Mouse (Mus musculus) neural tube, embryonic 13.5 days (tissue): ENCODE measurements around the gene Dnph1. TPM values are rescaled to one million over a fixed set of nuclear protein-coding genes. Genes with fewer than 3 reads are reported as not detected.
"Not testable (repeated sequence)": the region's sequence is repeated elsewhere in the genome, so short reads cannot be mapped to it uniquely, and the experiment has no call there.

Experiments used
- ATAC-seq: fragments of 200-750 bp; cut with Nextera tagmentation; 2 replicates; pipeline ENCODE4 v1.8.0; 2017; ENCODE audit warnings: low read depth, mild to moderate bottlenecking, moderate TSS enrichment, moderate library complexity
- H3K27ac ChIP-seq: fragments of 300-500 bp; sonication (generic); replicated peaks from 2 replicates; pipeline ENCODE4 v1.5.1; 2015; ENCODE audit warnings: moderate library complexity, mild to moderate bottlenecking, inconsistent platforms
- H3K27me3 ChIP-seq: fragments of 300-500 bp; sonication (generic); 2 replicates; pipeline ENCODE4 v1.6.1; 2015; ENCODE audit warnings: mild to moderate bottlenecking, inconsistent platforms
- H3K36me3 ChIP-seq: fragments of 300-500 bp; sonication (generic); 2 replicates; pipeline ENCODE4 v1.6.1; 2015; ENCODE audit warnings: mild to moderate bottlenecking, inconsistent platforms
- H3K4me1 ChIP-seq: fragments of 300-500 bp; sonication (generic); replicated peaks from 2 replicates; pipeline ENCODE4 v1.6.1; 2015; ENCODE audit warnings: inconsistent platforms
- H3K4me2 ChIP-seq: fragments of 300-500 bp; sonication (generic); 2 replicates; pipeline ENCODE4 v1.6.1; 2015; ENCODE audit warnings: inconsistent platforms, mild to moderate bottlenecking, moderate library complexity
- H3K4me3 ChIP-seq: fragments of 300-500 bp; sonication (generic); 2 replicates; pipeline ENCODE4 v1.5.1; 2015; ENCODE audit warnings: mild to moderate bottlenecking, inconsistent platforms
- H3K9ac ChIP-seq: fragments of 300-500 bp; sonication (generic); 2 replicates; pipeline ENCODE4 v1.6.1; 2015; ENCODE audit warnings: moderate library complexity, mild to moderate bottlenecking, inconsistent platforms
- H3K9me3 ChIP-seq: fragments of 300-500 bp; sonication (generic); 2 replicates; pipeline ENCODE4 v1.6.1; 2016; ENCODE audit warnings: inconsistent platforms
- WGBS: fragments of 180-500 bp; shearing (Covaris S2); methylation state at CpG from one replicate; pipeline ENCODE4 v1.1.7; 2015; 5-methylcytosine and 5-hydroxymethylcytosine counted together
- polyA plus RNA-seq: library from polyadenylated mRNA; unstranded; fragments of >200 nt; fragmentation: Nextera tagmentation; extraction: Ambion mirVana; gene quantifications from 2 replicates; pipeline ENCODE4 v1.2.1, GENCODE M21; 2015

Gene Dnph1
- polyA plus RNA-seq, 1 experiment from 2014 or later = 19.0 TPM

DNA sequence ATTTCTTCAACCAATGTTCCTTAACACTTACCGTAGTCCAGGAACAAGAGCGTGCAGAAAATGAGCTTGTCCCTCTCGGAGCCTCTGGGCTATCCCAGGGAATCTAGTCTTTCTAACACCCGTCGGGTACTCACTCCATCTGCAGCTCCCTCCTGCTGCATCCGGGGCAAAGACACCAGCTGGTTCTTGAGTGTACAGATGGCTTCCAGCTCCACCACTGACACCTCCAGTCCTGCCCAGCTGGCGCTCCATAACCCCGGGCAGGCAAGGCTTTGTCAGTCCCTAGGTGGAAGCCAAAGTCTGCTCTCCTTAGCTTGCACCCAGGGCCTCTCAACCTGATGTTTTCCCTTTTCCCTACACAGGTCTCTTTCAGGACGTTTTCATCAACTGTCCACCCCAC, 28.7 kb upstream of the Dnph1 start:
- Histone ChIP-seq H3K4me1 (no peaks in the 10 kb centered on the region; the same call in 1 of the 2 replicates), H3K4me2 (no peak overlapping the region), H3K4me3 (no peak overlapping the region), H3K36me3 (peaks cover 89% of the 10 kb centered on the region), H3K27me3 (no peaks in the 10 kb centered on the region; the same call in 1 of the 2 replicates), H3K9me3 (no peaks in the 10 kb centered on the region), H3K9ac (no peak overlapping the region), H3K27ac (no peak overlapping the region)
- no peak for ATAC-seq
- WGBS = 69% methylated on average over 9 of the region's 9 CpGs

DNA sequence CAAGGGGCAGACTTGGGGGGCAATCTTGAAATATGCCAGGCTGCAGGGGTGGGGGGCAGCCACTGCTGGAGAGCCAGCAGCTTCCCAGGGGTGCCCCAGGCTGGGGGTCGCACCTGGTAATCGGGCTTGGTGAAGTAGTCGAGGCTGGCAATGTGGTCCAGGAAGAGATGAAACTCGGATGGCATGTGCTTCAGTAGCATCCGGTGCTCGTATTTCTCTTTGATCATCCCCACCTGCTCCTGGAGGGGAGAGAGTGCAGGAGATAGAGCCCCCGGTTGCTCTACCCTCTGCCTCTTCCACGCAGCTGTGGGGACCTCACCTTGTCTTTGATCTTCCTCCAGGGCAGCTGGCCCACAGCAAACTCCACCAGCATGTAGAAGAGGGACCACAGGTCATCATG, 19.9 kb upstream of the Dnph1 start:
- H3K36me3 ChIP-seq = peaks cover 95% of the 10 kb centered on the region
- ATAC-seq = no peak
- 81% methylated on average over 8 of the region's 8 CpGs for WGBS
- no peak overlapping the region for H3K4me2 ChIP-seq
- H3K4me1 ChIP-seq = no peaks in the 10 kb centered on the region
- H3K9ac ChIP-seq = no peak overlapping the region
- no peaks in the 10 kb centered on the region for H3K9me3 ChIP-seq
- no peak overlapping the region for H3K27ac ChIP-seq
- H3K27me3 ChIP-seq = no peaks in the 10 kb centered on the region
- H3K4me3 ChIP-seq = no peak overlapping the region

DNA sequence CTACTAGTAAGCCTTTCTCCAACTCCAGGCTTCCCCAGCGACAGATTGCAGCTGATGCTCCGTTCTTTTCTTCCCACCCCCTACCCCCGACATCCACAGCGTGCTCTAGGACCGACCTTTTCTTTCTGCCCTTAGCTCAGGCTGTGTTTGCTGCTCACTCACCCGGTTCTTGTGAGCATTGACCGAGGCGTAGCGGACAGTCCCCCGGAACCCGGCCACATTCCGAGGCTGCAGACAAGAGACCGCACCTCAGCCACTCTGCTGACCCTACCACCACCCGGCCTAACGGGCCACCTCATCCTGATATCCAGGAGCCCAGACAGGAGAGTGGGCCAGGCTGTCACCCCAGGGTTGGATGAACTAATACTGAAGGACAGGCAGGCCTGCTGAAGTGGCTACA, 19.2 kb upstream of the Dnph1 start:
- no peak overlapping the region for H3K27ac ChIP-seq
- no peak overlapping the region for H3K4me3 ChIP-seq
- H3K36me3 ChIP-seq = peaks cover 94% of the 10 kb centered on the region
- WGBS = 81% methylated on average over 15 of the region's 15 CpGs
- no peaks in the 10 kb centered on the region for H3K4me1 ChIP-seq
- H3K4me2 ChIP-seq = no peak overlapping the region
- H3K9me3 ChIP-seq = no peaks in the 10 kb centered on the region
- no peaks in the 10 kb centered on the region for H3K27me3 ChIP-seq
- ATAC-seq = no peak
- no peak overlapping the region for H3K9ac ChIP-seq

GRCm38 (mm10) chr17:46483561-46484001, 12.9 kb upstream of the Dnph1 start:
- H3K4me3 ChIP-seq = peak overlapping the region; percentile 40
- peak overlapping the region; percentile 77 for H3K4me2 ChIP-seq
- H3K4me1 ChIP-seq = peaks cover 48% of the 10 kb centered on the region
- H3K27ac ChIP-seq = peak overlapping the region; percentile 65
- peaks cover 35% of the 10 kb centered on the region for H3K36me3 ChIP-seq
- WGBS = 2% methylated on average over 16 of the region's 16 CpGs
- ATAC-seq = peak; percentile 28; the same call in 1 of the 2 replicates
- H3K27me3 ChIP-seq = peaks cover 19% of the 10 kb centered on the region
- H3K9me3 ChIP-seq = no peaks in the 10 kb centered on the region
- peak overlapping the region; percentile 73 for H3K9ac ChIP-seq

DNA sequence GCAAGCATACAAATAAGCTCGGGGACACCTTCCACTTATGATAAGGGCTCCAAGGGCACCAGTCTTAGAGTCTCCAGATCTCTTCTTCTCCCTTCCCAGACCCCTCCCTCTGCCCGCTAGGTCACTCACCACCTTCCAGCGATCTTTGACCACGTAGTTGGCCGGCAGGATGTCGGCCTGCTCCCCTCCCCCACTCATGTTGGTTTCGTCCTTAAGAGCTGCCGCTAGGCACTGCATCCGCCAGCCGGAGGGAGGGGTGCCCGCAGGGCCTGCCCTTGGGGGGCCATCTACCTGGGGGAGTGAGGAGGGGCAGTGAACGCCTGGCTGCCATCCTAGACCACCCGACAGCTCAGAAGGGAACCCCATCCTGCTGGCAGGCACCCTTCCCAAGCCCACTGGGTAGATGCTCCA, 12.5 kb upstream of the Dnph1 start:
- Histone ChIP-seq H3K27me3 (peaks cover 24% of the 10 kb centered on the region), H3K4me3 (peak overlapping the region; percentile 40), H3K4me1 (peaks cover 48% of the 10 kb centered on the region), H3K4me2 (peak overlapping the region; percentile 77), H3K27ac (peak overlapping the region; percentile 65), H3K36me3 (peaks cover 31% of the 10 kb centered on the region), H3K9me3 (no peaks in the 10 kb centered on the region), H3K9ac (peak overlapping the region; percentile 73)
- 0 out of 2 replicates have a peak, but pooled peaks have one; percentile 2 for ATAC-seq
- WGBS = 1% methylated on average over 13 of the region's 13 CpGs

- Histone ChIP-seq H3K27me3 (peaks cover 26% of the 10 kb centered on the region), H3K4me1 (peaks cover 48% of the 10 kb centered on the region), H3K4me3 (peak overlapping the region; percentile 40), H3K9ac (peak overlapping the region; percentile 73), H3K4me2 (peak overlapping the region; percentile 77), H3K9me3 (no peaks in the 10 kb centered on the region), H3K36me3 (peaks cover 26% of the 10 kb centered on the region), H3K27ac (no peak overlapping the region; the same call in 1 of the 2 replicates)
- 0 out of 2 replicates have a peak, but pooled peaks have one; percentile 3 for ATAC-seq
- WGBS = 8% methylated on average over 6 of the region's 6 CpGs
Measured at GRCm38 (mm10) chr17:46484461-46484875, 12.0 kb upstream of the Dnph1 start.

DNA sequence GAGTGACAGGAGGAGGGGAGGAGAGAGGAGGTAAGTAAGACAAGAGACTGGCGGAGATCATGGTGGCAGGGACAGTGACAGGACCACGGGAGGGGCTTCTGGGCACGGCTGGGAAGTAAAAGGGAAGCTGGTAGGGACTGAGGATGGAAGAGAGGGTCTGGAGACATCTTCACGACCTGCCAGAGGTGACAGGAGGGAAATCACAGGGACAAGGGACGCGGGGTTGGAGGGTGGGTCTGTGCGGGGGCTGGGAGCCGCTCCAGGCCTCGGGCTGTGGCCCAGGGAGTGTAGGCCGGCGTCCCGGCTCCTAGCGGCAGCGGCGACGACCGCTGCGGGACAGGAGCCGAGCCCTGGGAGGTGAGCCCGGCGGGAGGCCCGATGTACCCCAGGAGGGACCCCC, 9.5 kb upstream of the Dnph1 start:
- 2% methylated on average over 22 of the region's 22 CpGs for WGBS
- H3K4me1 ChIP-seq = peaks cover 48% of the 10 kb centered on the region
- ATAC-seq = peak; percentile 51
- peak overlapping the region; percentile 78 for H3K4me3 ChIP-seq
- peak overlapping the region; percentile 97 for H3K9ac ChIP-seq
- H3K4me2 ChIP-seq = peak overlapping the region; percentile 75
- peaks cover 2% of the 10 kb centered on the region for H3K36me3 ChIP-seq
- peaks cover 32% of the 10 kb centered on the region for H3K27me3 ChIP-seq
- H3K9me3 ChIP-seq = no peaks in the 10 kb centered on the region
- peak overlapping the region; percentile 79 for H3K27ac ChIP-seq

DNA sequence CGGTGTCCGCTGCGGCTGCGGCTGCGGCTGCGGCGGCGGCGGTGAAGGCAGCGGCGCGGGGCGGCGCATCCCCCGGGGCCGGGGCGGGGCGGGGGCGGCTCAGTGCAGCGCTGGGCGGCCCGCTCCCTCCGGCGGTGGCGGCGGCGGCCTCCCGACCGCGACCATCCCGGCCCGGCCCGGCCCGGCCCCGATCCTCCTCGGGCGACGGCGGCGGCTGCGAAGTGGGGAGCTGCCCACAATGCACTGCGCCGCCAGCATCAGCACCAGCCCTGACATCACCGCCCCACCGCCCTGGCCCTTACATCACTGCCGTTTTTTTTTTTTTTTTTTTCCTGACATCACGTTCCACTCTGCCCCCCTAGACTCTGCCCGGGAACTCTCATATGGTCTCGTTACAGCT, 9.1 kb upstream of the Dnph1 start, which contains the start of gene Ttbk1:
Gene Ttbk1 (minus strand): TSS at position 245 of the 400 bp plus-strand sequence.
- Histone ChIP-seq H3K27me3 (peaks cover 32% of the 10 kb centered on the region), H3K4me1 (peaks cover 48% of the 10 kb centered on the region), H3K36me3 (no peaks in the 10 kb centered on the region), H3K4me3 (peak within 1 kb of the TSS; percentile 78), H3K9me3 (no peaks in the 10 kb centered on the region), H3K27ac (peak within 1 kb of the TSS; percentile 79), H3K9ac (peak within 1 kb of the TSS; percentile 97), H3K4me2 (peak within 1 kb of the TSS; percentile 75)
- peak; percentile 71 for ATAC-seq
- 0% methylated on average over 18 of the region's 49 CpGs for WGBS

- peaks cover 19% of the 10 kb centered on the region; the same call in 1 of the 2 replicates for H3K36me3 ChIP-seq
- H3K9me3 ChIP-seq = no peaks in the 10 kb centered on the region
- H3K9ac ChIP-seq = no peak overlapping the region
- peaks cover 28% of the 10 kb centered on the region for H3K27me3 ChIP-seq
- H3K4me1 ChIP-seq = peaks cover 11% of the 10 kb centered on the region
- no peak overlapping the region for H3K4me3 ChIP-seq
- no peak for ATAC-seq
- no peak overlapping the region for H3K4me2 ChIP-seq
- 82% methylated on average over 5 of the region's 5 CpGs for WGBS
- H3K27ac ChIP-seq = no peak overlapping the region
Measured at GRCm38 (mm10) chr17:46495486-46495885, 1.0 kb upstream of the Dnph1 start.

DNA sequence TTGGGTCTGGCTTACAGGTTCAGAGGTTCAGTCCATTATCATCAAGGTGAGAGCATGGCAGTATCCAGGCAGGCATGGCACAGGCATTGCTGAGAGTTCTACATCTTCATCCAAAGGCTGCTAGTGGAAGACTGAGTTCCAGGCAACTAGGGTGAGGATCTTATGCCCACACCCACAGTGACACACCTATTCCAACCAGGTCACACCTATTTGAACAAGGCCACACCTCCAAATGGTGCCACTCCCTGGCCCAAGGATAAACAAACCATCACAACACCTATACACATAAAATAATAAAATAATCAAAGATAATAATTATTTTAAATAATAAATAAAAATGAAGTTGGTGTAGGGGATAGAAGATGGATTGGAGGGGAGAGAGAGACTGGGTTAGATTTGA, 430 bp upstream of the Dnph1 start:
- peaks cover 11% of the 10 kb centered on the region for H3K4me1 ChIP-seq
- H3K4me3 ChIP-seq, ATAC-seq, H3K9me3 ChIP-seq, H3K9ac ChIP-seq, H3K27ac ChIP-seq: not testable (repeated sequence)
- H3K27me3 ChIP-seq = peaks cover 28% of the 10 kb centered on the region
- peak overlapping the region; percentile 82; the same call in 1 of the 2 replicates for H3K4me2 ChIP-seq
- H3K36me3 ChIP-seq = peaks cover 22% of the 10 kb centered on the region; the same call in 1 of the 2 replicates

DNA sequence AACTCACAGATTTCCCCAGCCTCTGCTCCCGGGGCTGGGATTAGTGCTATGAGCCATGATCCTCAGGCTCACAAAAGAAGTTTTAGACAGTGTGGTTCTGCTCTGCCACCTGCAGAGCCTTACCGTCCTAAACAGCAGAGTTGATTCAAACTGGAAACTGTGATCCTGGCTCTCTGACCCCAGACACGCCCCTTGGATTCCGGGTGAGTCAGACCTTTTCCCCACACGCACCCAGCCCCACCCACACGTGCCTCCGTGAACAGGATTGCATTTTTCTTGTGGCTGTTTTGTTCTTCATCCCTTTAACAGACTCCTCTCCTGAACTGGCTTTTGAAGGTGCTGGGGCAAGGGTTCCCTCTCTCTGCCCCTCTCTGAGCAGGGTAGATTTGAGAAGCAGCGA, 1.4 kb downstream of the Dnph1 start:
- no peak overlapping the region for H3K4me2 ChIP-seq
- peaks cover 11% of the 10 kb centered on the region for H3K4me1 ChIP-seq
- H3K27me3 ChIP-seq = peaks cover 22% of the 10 kb centered on the region
- no peak overlapping the region for H3K27ac ChIP-seq
- no peaks in the 10 kb centered on the region for H3K9me3 ChIP-seq
- H3K36me3 ChIP-seq = peaks cover 37% of the 10 kb centered on the region
- no peak overlapping the region for H3K9ac ChIP-seq
- no peak overlapping the region for H3K4me3 ChIP-seq
- no peak for ATAC-seq
- WGBS = 81% methylated on average over 8 of the region's 8 CpGs

DNA sequence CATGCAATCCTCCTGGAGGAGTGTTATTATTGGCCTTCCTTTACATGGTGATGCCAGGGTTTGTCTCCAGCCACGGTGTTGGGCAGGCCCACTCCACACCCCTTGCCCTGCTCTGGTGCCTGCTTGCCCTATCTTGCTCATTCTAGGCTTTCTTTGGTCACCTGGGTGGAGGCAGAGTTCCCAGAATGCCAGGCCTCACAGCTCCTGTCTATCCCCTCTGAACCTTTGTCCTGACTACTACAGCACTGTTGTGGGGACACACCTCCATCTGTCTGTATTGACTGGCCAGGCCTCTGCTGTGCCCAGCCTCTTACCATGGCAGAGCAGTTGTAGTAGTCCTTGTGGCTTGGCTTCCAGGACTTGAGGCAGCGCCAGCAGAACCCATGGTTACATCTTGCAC, 6.3 kb downstream of the Dnph1 start:
- H3K27me3 ChIP-seq = no peaks in the 10 kb centered on the region
- no peaks in the 10 kb centered on the region for H3K4me1 ChIP-seq
- H3K4me2 ChIP-seq = no peak overlapping the region
- no peak overlapping the region for H3K27ac ChIP-seq
- H3K36me3 ChIP-seq = peaks cover 61% of the 10 kb centered on the region
- no peak overlapping the region for H3K9ac ChIP-seq
- no peak overlapping the region for H3K4me3 ChIP-seq
- WGBS = 92% methylated on average over 2 of the region's 2 CpGs
- ATAC-seq = no peak
- no peaks in the 10 kb centered on the region for H3K9me3 ChIP-seq
